Mouse (Mus musculus) stomach, postnatal 0 days (tissue): ENCODE measurements around the gene Reg3b.

ENCODE experiments used
- CTCF ChIP-seq: IDR thresholded peaks from 2 replicates; pipeline ENCODE4 v1.5.1; 2016; ENCODE audit warnings: antibody characterized with exemption, low read depth, mild to moderate bottlenecking, moderate library complexity
- EP300 ChIP-seq: optimal IDR thresholded peaks from 2 replicates; pipeline ENCODE3; 2016; ENCODE audit warnings: antibody characterized with exemption

- no peak for TF ChIP-seq CTCF
- no peak for TF ChIP-seq EP300
These were observed 30.2 kb upstream of the Reg3b start for GRCm38 (mm10) chr6:78340296-78340695.
